Mouse (Mus musculus) cortical plate, adult 2 months (tissue): Measurements from ENCODE around the gene Fgd6.

Experiments used
- CTCF ChIP-seq: fragments of 200-500 bp; IDR thresholded peaks from 2 replicates; pipeline ENCODE4 v1.5.1; 2011; ENCODE audit warnings: mild to moderate bottlenecking, control low read depth, low read length; ENCODE audit not compliant: insufficient read depth; ENCODE audit errors: extremely low read depth
- POLR2A ChIP-seq: fragments of 200-500 bp; IDR thresholded peaks from 2 replicates; pipeline ENCODE4 v1.6.1; 2011; ENCODE audit warnings: mild to moderate bottlenecking, low read length, control low read depth; ENCODE audit not compliant: insufficient read depth; ENCODE audit errors: extremely low read depth

- TF ChIP-seq CTCF (no peak), POLR2A (no peak)
Observed at GRCm38 (mm10) chr10:94093534-94093933, 57.7 kb downstream of the Fgd6 start.
